Mouse (Mus musculus): ENCODE measurements at regions not wholly inside any gene's neighbourhood (a gene's known extent, or its start where the extent isn't known, plus 50 kb on each side); places are given as distances from the start of the nearest gene placed in this dataset.

DNA sequence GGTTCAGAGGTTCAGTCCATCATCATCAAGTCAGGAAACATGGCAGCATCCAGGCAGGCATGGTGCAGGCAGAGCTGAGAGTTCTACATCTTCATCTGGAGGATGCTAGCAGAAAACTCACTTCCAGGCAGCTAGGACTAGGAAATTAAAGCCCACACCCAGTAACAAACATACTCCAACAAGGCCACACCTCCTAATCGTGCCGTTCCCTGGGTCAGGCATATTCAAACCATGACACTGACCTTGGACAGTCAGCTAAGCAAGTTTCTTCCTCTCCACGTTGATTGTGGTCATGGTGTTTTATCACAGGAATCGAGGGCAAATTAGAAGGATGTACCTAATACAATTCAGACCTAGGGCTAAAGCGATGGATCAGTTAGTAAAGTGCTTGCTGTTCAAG lies 294.5 kb downstream of the Rngtt start:
- Histone ChIP-seq H3K4me1 (ENCODE audit: control insufficient read depth, insufficient read depth, low read length) (no peaks in the 10 kb centered on the region), H3K36me3 (ENCODE audit: control insufficient read depth, insufficient read depth, low read length) (no peaks in the 10 kb centered on the region), H3K79me2 (replicated peaks; ENCODE audit: control insufficient read depth, insufficient read depth, low read length) (no peaks in the 10 kb centered on the region), H3K27me3 (ENCODE audit: control insufficient read depth, insufficient read depth, low read length) (no peaks in the 10 kb centered on the region), H3K4me3 (no peak overlapping the region), H3K27ac (no peak overlapping the region), H3K9ac (ENCODE audit: low read depth, low read length) (no peak overlapping the region)
- TF ChIP-seq CTCF (IDR thresholded peaks at IDR 0.05) = no peak
- TF ChIP-seq EP300 (IDR thresholded peaks at IDR 0.05; ENCODE audit: insufficient read depth, low read depth, low read length) = no peak
- TF ChIP-seq POLR2A (IDR thresholded peaks at IDR 0.05; ENCODE audit: insufficient read depth, low read depth, low read length) = no peak
- intact Hi-C loops (cut with DNase I) = no loop called here
- no peak for DNase-seq
- 83% methylated on average over 5 of the region's 5 CpGs for WGBS

DNA sequence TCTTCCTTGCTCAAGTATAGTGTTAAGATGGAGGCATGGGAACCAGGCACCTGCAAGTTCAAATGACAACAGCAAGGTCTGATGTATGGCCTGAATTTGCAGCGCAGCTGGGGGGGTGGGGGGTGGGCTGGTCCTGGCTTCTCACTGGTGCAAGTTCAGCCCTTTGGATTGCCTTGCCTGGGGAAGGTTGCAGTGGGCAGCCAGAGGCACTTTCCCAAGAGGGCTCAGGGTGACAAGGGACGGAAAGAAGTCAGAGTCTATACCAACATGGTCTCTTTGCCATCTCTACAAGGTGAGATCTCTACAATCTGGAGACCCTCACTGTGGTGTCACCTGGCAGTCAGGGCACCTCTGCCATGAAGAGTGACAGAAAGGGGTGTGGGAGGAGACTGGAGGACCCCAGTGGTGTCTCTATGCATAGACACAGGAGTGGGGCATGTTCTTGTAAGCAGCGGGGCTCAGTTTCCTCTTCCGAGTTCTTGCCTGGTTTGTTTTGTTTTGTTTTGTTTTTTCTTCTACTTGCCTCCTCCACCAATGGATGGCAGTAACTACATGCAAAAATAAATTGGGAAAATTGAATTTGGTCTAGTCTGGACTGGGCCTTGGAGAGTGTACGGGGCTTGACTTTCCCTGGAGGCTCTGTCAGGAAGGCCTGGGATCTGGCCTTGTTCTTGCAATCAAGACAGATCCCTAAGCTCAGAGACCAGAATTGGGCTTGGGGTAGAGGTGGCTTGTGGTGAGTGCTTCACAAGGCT lies 284.4 kb upstream of the Cnr1 start:
- no peak for DNase-seq
- Histone ChIP-seq H3K27ac (no peak overlapping the region), H3K4me3 (no peak overlapping the region), H3K27me3 (ENCODE audit: control insufficient read depth, insufficient read depth, low read length) (no peaks in the 10 kb centered on the region), H3K9ac (ENCODE audit: low read depth, low read length) (no peak overlapping the region), H3K36me3 (ENCODE audit: control insufficient read depth, insufficient read depth, low read length) (no peaks in the 10 kb centered on the region), H3K79me2 (replicated peaks; ENCODE audit: control insufficient read depth, insufficient read depth, low read length) (no peaks in the 10 kb centered on the region), H3K4me1 (ENCODE audit: control insufficient read depth, insufficient read depth, low read length) (no peaks in the 10 kb centered on the region)
- 85% methylated on average over 5 of the region's 5 CpGs for WGBS
- intact Hi-C loops (cut with DNase I) = no loop called here
- no peak for TF ChIP-seq CTCF (IDR thresholded peaks at IDR 0.05)
- TF ChIP-seq POLR2A (IDR thresholded peaks at IDR 0.05; ENCODE audit: insufficient read depth, low read depth, low read length) = no peak
- no peak for TF ChIP-seq EP300 (IDR thresholded peaks at IDR 0.05; ENCODE audit: insufficient read depth, low read depth, low read length)

DNA sequence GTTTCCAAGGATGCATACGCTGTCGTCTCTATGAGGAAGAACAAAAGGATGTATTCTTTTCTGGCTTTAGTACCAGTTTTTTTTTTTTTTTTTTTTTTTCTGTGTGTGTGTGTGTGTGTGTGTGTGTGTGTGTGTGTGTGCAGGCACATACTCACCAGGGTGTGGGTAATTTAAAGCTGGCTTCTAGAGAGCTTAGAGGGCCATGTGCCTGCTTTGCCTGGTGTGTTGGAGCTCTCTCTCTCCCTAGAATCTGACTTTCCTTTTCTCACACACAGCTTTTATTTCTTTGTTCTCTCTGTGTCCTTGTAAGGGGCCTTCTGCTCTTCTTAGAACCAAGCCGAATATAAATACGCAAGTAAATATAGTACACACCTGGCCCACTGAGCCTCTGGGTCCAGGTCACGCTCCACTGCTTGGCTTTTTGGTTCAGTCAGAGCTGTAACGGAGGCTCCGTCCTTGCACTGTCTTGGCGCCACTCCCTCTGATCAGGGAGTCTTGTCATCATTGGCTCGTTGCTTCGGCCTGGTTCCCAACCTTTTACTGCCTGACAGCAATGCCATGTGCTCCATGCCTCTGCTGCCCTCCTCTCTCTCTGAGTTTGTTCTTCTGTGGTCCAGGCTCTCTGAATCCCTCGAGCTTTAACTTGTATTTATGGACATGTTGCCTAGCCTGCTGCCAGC lies 283.7 kb upstream of the Cnr1 start:
- intact Hi-C loops (cut with DNase I) = no loop called here
- no peaks in the 10 kb centered on the region for H3K4me1 ChIP-seq (ENCODE audit: control insufficient read depth, insufficient read depth, low read length)
- WGBS = 83% methylated on average over 11 of the region's 11 CpGs
- TF ChIP-seq POLR2A (IDR thresholded peaks at IDR 0.05; ENCODE audit: insufficient read depth, low read depth, low read length) (no peak), CTCF (IDR thresholded peaks at IDR 0.05) (no peak), EP300 (IDR thresholded peaks at IDR 0.05; ENCODE audit: insufficient read depth, low read depth, low read length) (no peak)
- H3K79me2 ChIP-seq (replicated peaks; ENCODE audit: control insufficient read depth, insufficient read depth, low read length) = no peaks in the 10 kb centered on the region
- no peaks in the 10 kb centered on the region for H3K27me3 ChIP-seq (ENCODE audit: control insufficient read depth, insufficient read depth, low read length)
- no peaks in the 10 kb centered on the region for H3K36me3 ChIP-seq (ENCODE audit: control insufficient read depth, insufficient read depth, low read length)
- H3K9ac ChIP-seq (ENCODE audit: low read depth, low read length) = no peak overlapping the region
- H3K4me3 ChIP-seq = no peak overlapping the region
- no peak overlapping the region for H3K27ac ChIP-seq
- DNase-seq = no peak

DNA sequence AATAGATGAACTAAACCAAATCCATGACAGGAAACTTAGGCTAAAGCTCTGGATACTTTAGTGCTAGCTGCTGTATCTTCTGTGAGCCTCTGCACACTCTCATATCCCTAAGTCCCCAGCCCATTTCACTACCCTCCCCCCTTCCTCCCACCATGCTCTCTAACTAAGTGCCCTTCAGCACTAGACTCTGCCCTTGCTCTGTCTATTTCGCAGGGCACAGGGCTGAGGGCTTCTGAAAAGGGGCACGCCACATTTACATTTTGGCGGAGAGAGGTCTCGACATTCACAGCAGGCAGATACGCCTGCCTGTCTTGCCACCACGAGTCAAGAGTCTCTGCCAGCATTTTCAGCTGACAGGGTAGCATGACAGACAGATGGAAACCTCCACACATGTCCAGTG lies 282.5 kb upstream of the Cnr1 start:
- H3K9ac ChIP-seq (ENCODE audit: low read depth, low read length) = no peak overlapping the region
- no peaks in the 10 kb centered on the region for H3K79me2 ChIP-seq (replicated peaks; ENCODE audit: control insufficient read depth, insufficient read depth, low read length)
- 69% methylated on average over 6 of the region's 6 CpGs for WGBS
- no peaks in the 10 kb centered on the region for H3K4me1 ChIP-seq (ENCODE audit: control insufficient read depth, insufficient read depth, low read length)
- H3K27me3 ChIP-seq (ENCODE audit: control insufficient read depth, insufficient read depth, low read length) = no peaks in the 10 kb centered on the region
- DNase-seq = no peak
- H3K4me3 ChIP-seq = no peak overlapping the region
- TF ChIP-seq EP300 (IDR thresholded peaks at IDR 0.05; ENCODE audit: insufficient read depth, low read depth, low read length) (no peak), POLR2A (IDR thresholded peaks at IDR 0.05; ENCODE audit: insufficient read depth, low read depth, low read length) (no peak), CTCF (IDR thresholded peaks at IDR 0.05) (no peak)
- intact Hi-C loops (cut with DNase I) = no loop called here
- H3K36me3 ChIP-seq (ENCODE audit: control insufficient read depth, insufficient read depth, low read length) = no peaks in the 10 kb centered on the region
- no peak overlapping the region for H3K27ac ChIP-seq

DNA sequence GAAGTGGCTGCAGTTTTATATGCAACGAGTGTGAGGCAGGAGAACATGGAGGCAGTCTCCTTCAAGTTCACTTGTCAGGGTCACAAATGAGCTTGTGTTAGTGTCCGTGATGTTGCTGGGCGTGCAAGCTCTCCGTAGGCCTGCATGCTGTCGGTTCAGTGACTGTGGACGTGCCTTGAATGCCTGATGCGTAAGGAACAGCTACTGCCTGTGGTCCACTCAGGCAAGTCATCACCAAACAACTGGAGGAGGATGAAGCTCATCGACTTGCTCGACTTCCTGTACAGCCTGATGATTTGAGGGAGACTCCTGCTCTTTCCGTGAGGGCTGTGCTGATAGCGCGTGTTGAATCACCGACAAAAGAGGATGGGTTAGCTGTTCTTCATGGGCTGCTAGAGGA lies 281.9 kb upstream of the Cnr1 start:
- H3K27ac ChIP-seq = no peak overlapping the region
- no peak for TF ChIP-seq POLR2A (IDR thresholded peaks at IDR 0.05; ENCODE audit: insufficient read depth, low read depth, low read length)
- TF ChIP-seq CTCF (IDR thresholded peaks at IDR 0.05) = no peak
- TF ChIP-seq EP300 (IDR thresholded peaks at IDR 0.05; ENCODE audit: insufficient read depth, low read depth, low read length) = no peak
- no peaks in the 10 kb centered on the region for H3K79me2 ChIP-seq (replicated peaks; ENCODE audit: control insufficient read depth, insufficient read depth, low read length)
- no peaks in the 10 kb centered on the region for H3K27me3 ChIP-seq (ENCODE audit: control insufficient read depth, insufficient read depth, low read length)
- no peaks in the 10 kb centered on the region for H3K4me1 ChIP-seq (ENCODE audit: control insufficient read depth, insufficient read depth, low read length)
- no peak overlapping the region for H3K9ac ChIP-seq (ENCODE audit: low read depth, low read length)
- H3K4me3 ChIP-seq = no peak overlapping the region
- 66% methylated on average over 13 of the region's 13 CpGs for WGBS
- H3K36me3 ChIP-seq (ENCODE audit: control insufficient read depth, insufficient read depth, low read length) = no peaks in the 10 kb centered on the region
- no peak for DNase-seq
- intact Hi-C loops (cut with DNase I) = no loop called here

DNA sequence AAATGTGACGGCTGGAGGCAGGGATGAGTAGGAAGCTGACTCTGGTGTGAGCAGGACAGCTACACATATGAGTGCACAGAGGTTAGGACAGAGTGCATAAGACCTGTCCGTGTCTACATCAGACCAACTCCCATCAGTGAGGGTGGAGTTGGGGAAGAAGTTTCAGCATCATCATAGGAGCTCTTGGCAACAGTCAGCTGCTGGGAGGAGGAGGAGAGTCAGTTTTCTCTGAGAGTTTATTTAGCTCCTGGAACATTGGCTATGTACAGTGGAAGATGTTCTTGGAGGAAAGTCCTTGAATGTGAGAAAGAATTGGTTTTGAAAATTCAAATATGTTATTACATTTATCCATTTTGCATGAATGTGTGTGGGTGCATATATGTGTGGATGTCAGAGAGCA lies 279.2 kb upstream of the Cnr1 start:
- intact Hi-C loops (cut with DNase I) = no loop called here
- no peak for TF ChIP-seq EP300 (IDR thresholded peaks at IDR 0.05; ENCODE audit: insufficient read depth, low read depth, low read length)
- no peak for TF ChIP-seq CTCF (IDR thresholded peaks at IDR 0.05)
- no peak for TF ChIP-seq POLR2A (IDR thresholded peaks at IDR 0.05; ENCODE audit: insufficient read depth, low read depth, low read length)
- Histone ChIP-seq H3K9ac (ENCODE audit: low read depth, low read length) (no peak overlapping the region), H3K79me2 (replicated peaks; ENCODE audit: control insufficient read depth, insufficient read depth, low read length) (no peaks in the 10 kb centered on the region), H3K27ac (no peak overlapping the region), H3K27me3 (ENCODE audit: control insufficient read depth, insufficient read depth, low read length) (no peaks in the 10 kb centered on the region), H3K36me3 (ENCODE audit: control insufficient read depth, insufficient read depth, low read length) (no peaks in the 10 kb centered on the region), H3K4me3 (no peak overlapping the region), H3K4me1 (ENCODE audit: control insufficient read depth, insufficient read depth, low read length) (no peaks in the 10 kb centered on the region)
- DNase-seq = no peak
- WGBS = 77% methylated on average over 2 of the region's 2 CpGs
